Mouse (Mus musculus) heart, adult 18-20 months (tissue): Measurements from ENCODE around the gene Hsp90ab1. TPM values are rescaled to one million over a fixed set of nuclear protein-coding genes. Genes with fewer than 3 reads are reported as not detected.

Experiments
- DNase-seq, 2 experiments: peaks; one replicate each; pipeline ENCODE4 v3.0.0; 2021 to 2022; ENCODE audit warnings: mixed read lengths in 1 of 2
- total RNA-seq, 2 experiments: library from RNA; stranded (reverse); gene quantifications; 2 replicates each; pipeline ENCODE4 v1.2.3; 2021

The Hsp90ab1 gene
- total RNA-seq, 2 experiments from 2014 or later, result 1,354 to 1,581 TPM

GRCm38 (mm10) chr17:45596631-45597396 is 23.7 kb upstream of the Hsp90ab1 start:
- peak; percentile 86 to 91 for DNase-seq

DNA sequence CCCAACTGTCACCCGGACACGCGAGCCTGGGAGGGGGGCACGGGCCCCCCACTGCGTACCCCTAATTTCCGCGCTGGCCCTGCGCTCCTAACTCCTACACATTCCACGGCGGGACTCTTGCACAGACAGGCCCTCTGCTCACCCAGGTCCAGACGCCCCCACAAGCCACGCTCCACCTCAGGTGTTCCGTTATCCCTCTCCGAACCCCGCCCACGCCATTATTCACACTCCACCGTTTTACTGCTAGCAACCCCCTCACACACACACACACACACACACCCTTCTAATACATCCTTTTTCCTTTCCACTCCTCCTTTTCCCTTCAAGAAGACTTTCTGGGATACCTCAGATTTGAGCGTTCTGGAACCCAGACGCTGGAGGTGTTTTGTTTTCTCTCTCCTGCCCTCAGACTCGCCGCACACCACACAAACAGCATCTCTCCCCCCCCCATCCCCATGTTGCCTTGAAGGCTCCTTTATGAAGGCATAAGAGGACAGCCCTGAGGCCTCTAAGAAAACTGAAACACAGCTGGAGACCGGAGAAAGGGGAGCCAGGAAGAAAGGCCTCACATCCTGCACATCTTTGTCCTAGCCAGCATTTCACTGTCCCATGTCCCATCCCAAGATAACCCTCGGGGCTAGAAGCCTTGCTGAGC is 22.8 kb upstream of the Hsp90ab1 start:
- no peak for DNase-seq

- DNase-seq, result peak; percentile 87 to 89
Observed at GRCm38 (mm10) chr17:45594881-45595735, 22.0 kb upstream of the Hsp90ab1 start.

GRCm38 (mm10) chr17:45594195-45594594 is 21.1 kb upstream of the Hsp90ab1 start:
- no peak for DNase-seq

- DNase-seq, result no peak
Observed at GRCm38 (mm10) chr17:45593479-45593878, 20.4 kb upstream of the Hsp90ab1 start.

- DNase-seq, result peak; percentile 76 to 80
Observed at GRCm38 (mm10) chr17:45592606-45593431, 19.7 kb upstream of the Hsp90ab1 start.

DNA sequence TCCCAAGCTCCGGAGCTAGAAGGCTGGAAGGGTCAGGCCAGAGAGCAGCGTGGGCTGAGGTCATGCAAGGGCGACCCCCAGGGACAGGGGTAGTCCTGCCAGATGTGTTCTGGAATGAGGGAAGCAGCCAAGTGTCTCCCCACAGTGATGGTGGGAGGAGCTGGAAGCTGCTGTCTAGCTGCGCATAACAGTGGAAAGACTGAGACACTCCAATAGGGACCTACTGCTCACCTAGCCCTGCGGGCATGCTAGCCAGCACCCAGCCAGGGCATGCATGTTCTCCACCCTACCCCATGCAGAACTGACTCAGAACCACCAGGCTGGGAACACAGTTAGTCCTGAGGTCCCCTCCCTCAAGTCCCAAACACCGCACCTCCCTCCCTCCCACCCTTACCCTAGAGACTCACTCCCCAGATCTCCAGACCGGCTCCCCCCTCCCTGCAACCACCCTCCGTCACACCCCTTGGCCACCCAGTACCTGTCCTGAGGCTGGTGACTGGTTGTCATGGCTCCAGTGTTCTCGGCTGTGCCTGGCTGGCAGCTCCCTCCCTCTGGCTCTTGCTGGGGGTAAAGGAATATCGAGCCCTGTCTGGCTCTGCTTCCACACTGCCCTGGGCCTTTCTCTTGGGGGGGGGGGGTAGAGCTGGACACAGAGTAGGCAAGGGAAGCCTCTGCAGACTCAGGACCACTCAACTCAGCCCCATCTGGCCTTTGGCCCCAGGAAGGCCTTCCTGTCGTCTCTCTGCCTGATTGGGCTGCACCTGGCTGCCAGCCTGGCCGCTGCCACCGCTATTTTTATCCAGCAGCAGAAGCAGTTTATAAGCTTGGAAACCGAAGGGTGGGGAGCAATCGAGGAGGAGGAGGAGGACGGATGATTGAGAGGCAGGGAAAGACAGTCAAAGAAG is 18.9 kb upstream of the Hsp90ab1 start:
- peak; percentile 85 to 86 for DNase-seq

- no peak for DNase-seq
Observed at GRCm38 (mm10) chr17:45590410-45590809, 17.3 kb upstream of the Hsp90ab1 start.

DNA sequence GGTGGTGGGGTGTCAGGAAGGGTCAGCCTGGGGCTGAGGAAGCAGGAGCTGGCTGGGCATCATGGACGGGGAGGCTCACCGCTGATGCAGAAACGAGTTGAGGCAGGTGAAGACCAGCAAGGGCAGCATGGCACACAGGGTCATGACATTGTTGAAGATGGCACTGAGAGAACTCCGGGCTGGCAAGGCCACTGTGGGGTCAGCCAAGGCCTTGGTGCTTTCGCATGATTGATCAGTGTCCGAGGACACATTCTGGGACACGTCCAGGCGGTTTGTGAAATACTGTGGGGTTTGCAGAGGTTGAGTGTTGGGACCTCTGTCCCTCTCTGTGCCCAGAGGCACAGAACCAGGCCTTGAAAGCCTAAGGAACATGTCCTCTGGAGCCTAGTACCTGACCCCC is 16.8 kb upstream of the Hsp90ab1 start:
- no peak for DNase-seq

DNA sequence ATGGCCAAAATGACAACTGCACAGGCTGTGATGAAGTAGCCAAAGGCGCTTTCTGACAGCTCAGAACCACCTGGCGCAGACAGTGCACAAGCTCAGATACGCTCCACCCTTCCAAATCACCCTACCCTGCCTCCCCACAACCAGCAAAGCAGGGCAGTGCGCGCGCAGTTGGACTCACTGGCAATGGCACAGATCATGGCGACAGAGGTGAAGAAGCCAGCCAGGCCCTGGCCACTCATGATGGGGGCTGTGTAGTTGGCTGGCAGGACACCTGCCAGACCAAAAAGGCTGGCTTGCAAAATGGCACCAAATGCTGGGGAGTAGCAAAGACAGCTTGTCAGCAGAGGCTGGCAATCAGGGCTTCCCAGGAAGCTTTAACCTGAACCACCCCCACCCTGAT is 16.2 kb upstream of the Hsp90ab1 start:
- no peak for DNase-seq

- no peak for DNase-seq
Observed at GRCm38 (mm10) chr17:45588370-45588769, 15.3 kb upstream of the Hsp90ab1 start.

GRCm38 (mm10) chr17:45586449-45586837 is 13.4 kb upstream of the Hsp90ab1 start:
- no peak for DNase-seq

DNA sequence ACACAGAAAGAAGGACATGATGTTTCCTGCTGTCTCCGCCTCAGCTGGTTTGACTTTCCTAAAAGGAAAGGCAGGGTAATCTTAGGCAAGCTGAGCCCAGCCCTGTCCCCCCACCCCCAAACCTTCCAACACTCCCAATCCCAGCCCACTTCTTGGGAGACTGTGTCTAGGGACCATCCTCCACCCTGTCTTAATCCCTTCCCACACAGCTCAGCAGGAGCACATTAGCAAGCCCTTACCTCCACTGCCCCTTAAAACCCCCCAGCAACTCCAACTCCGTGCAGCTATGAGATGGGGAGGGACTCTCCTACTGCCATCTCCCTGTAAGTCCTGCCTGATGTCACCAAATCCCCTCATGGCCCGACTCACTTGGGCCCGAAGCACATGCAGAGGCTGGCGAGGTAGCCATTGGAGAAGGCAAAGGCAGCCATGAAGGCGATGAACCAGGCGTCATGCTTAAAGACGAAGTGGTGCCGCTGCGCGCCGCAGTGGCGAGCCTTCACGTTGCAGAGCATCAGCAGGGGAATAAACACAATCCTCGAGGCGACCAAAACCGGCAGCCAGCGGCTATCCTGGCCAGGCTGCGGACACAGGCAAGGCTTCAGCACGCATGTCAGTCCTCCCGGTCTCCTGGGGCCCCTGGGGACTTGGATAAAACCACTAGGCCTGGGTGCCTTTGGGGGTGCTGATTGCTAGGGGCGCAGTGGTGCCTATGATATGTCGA is 12.8 kb upstream of the Hsp90ab1 start:
- DNase-seq, result no peak

GRCm38 (mm10) chr17:45584939-45585678 is 12.0 kb upstream of the Hsp90ab1 start:
- DNase-seq, result peak; percentile 89 to 92

GRCm38 (mm10) chr17:45584096-45584896 is 11.2 kb upstream of the Hsp90ab1 start:
- peak; percentile 94 to 96 for DNase-seq

GRCm38 (mm10) chr17:45582715-45583355 is 9.8 kb upstream of the Hsp90ab1 start:
- no peak for DNase-seq

DNA sequence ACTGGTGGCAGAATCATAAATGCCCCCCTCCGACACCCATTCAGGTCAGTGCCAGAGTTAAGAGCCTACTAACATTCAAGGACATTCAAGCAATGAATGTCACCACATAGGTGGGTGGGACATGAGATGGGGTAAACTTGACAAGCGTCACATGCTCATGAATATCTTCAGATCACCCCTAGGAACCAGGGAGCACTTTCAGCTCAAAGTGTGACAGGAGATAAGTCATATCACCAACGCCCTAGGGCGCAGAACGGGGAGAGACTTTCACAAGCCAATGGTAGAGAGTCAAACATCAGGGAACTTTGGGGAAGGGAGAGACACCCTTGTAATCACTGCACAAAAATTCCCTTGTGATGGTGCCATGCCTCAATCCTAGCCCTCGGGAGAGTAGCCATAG is 9.1 kb upstream of the Hsp90ab1 start:
- no peak for DNase-seq

DNA sequence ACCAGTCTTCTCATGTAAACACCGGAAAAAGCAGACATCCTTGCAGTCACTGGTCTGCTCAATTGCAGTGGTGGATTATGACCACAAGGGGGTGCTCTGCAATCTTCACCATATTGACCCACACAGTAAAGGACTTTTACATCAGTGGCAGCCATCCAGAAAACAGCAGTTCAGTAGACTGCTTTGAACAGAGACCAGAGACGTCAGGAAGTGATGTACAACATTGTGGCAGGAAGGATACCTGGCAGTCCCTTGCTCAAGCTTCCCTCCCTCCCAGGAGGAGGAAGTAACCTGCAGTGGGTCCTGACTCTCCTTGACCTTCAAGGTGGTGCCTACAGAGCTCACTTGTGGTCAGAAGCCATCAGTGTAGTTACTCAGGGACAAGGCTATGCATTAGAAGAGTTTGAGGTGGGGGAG is 8.5 kb upstream of the Hsp90ab1 start:
- peak; percentile 75 to 85 for DNase-seq
